Mouse (Mus musculus) right cerebral cortex, adult 18-20 months (tissue): ENCODE data around the gene Klhl32.
"Not testable (repeated sequence)": the region's sequence is repeated elsewhere in the genome, so short reads cannot be mapped to it uniquely, and the experiment has no call there.

Experiments
- DNase-seq: peaks from one replicate; pipeline ENCODE4 v3.0.0; 2022; ENCODE audit warnings: mixed read lengths

The Klhl32 gene

DNA sequence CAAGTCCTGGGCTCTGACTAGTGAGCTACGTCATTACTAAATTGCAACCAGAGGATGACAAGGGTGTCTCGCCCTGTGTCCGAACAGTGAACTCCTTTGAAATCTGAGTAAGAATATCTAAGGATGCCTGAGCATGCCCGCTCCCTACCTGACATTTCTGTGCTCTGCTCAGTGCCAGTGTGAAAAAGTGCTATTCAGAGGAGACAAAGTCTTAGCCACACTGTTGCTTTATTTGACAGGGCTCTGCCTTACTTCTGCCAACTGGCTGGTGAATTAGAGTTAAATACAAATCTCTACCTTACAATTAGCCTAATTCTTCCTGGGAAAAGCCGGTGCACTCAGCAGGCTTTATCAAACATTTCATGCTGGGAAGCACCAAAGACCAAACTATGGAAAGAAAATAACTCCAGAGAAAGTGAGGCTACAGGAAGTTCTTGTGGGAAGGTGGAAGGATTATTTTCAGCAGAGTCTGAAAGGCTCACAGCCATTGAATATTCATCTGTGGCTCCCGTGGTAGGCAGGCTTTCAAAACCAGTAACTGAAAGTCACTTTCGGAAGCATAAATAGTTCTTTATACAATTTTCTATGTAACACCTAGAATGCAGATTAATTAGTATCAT is 57.1 kb downstream of the Klhl32 start:
- DNase-seq, result no peak

DNA sequence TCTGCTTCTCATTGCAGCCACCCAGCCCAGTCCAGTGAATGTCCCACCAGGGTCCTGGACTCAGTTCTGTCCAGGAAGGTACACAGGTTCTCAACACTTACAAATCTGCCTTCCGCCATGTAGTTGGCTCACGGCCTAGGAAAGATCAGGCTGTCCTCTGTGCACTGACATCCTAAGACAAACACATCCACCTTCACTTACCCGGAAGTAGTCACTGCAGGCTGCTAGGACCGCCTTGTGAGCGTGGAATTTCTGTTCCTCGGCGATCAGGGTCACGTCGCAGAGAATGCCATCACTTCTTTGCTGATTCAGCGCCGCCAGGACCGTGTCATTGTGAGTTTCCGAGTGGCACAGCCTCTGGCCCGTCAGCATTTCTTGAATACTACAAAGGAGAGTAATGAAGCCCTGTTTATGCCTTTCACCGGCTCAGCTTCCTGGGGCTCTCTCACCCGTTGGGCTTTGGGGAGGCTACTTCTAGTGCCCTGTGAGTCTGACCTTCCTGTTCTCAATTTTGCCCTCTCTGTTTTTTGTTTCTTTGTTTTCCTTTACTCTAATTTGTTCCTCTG is 58.4 kb downstream of the Klhl32 start:
- DNase-seq, result no peak

DNA sequence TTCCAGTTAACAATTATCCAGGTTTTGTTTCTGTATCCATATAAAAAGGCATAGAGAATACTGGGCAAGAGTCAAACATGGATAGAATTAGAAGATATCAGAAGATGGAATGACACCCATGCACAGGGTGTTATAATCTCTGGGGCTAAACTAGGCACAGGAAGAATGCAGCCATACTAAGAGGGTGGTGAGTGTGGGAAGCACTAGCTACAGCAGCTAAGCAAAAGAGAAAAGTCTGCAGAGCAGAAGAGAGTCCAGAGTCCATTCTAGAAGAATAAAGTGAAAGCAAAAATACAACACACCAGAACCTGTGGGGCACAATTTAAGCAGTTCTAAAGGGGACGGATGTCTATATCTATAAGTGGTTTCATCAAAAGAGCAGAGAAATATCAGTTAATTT is 61.6 kb downstream of the Klhl32 start:
- DNase-seq, result no peak

DNA sequence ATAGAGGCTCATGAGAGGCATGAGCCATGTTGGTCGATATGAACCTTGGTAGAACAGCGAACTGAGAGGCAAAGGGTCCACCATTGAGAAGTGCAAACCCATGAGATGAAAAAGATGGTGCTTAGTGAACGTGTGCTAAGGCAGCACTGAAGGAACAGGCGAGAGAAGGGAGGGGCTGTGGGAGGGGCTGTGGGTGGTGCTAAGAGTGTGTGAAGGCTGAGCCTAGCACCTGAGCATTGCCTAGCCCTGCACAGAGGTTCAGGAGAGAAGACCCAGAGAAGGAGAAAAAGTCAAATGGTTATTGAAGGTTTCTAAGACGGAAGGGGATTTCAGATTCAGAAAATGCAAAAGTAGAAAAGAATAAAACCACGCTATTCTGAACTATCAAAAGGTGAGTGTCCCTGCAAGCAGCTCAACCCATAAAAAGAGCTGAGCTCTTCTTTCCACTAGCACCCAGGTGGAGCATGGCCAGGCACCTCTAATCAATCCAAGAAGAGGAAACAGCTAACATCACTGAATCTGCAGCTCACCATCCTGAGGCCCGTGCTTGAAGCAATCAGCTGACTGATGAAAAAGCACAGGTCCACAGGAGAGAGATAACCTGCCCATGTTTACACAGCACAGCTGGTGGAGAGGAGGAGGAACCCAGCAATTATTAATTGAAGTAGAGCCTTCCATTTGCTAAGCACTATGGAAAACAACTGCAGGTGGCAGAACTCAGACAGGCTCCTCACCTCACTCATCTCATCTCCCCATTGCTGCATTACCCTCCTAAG is 65.0 kb downstream of the Klhl32 start:
- DNase-seq, result no peak

DNA sequence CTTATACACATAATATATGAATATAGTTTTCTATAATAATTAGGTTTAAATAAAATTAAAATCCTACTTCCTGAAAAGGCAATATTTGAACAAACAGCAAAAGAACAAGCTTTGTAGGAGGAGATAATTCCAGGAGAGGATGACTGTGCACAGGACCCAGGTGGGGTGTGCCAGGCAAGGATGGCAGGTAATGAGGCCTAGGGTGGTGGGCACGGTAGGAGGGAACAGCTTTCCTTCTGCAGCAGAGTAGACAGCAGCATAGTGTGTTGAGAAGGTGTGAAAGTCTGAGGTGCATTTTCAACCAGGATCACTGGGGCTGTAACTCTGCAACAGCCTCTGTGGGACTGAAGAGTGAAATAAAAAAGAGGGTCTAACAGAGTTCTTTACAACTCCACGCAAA is 85.0 kb downstream of the Klhl32 start:
- DNase-seq, result no peak

DNA sequence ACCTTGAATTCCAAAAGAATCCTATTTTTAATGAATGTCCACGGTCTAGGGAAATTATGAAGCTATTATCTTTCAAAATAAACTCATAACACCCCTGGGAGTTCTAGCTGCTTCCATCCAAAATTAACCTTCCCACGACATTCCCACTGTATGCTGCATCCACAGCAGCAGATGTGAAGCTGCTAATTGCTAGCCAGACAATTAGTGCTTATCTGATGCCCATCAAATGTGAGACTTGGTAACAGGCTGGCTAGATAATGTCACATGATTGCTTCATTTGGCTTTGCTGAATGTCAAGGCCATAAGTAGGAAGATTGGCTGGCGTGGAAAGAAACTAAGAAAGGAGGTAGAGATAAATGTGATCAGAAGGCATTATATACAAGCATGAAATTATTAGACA is 85.5 kb downstream of the Klhl32 start:
- no peak for DNase-seq

DNA sequence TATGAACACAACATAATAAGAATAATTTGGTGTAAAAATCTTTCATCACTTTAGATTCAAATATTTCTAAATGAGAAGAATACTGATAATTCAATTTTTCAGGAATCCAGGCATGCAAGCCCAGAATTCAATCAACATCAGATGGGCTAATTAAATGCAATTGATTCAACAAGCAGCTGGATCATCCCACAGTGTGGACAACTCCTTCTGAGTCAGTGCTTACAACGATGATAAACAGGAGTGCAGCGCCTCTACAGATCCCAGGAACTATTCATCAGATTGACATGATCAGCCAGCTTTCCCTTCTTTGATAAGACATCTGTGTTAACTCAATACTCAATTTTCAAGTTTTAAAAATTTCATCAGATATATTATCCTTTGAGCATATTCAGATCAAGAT is 86.4 kb downstream of the Klhl32 start:
- no peak for DNase-seq

DNA sequence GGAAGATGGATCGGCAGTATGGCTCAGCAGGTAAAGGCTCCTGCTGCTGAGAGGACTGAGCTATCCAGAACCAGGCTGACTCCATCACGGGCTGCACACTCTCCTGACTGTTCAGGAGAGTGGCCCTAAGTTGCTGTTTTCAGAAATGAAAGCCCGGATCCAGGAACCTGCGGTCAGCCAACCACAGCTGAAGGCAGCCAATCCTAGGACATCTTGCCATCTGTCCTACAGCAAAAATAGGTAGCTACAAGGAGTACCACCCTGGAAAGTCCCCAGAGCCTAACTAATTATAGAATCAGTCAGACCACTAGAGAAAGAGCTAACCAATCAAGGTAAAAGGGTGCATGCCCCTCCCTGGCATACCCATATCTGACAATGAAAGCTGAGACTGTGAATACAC is 87.5 kb downstream of the Klhl32 start:
- no peak for DNase-seq

DNA sequence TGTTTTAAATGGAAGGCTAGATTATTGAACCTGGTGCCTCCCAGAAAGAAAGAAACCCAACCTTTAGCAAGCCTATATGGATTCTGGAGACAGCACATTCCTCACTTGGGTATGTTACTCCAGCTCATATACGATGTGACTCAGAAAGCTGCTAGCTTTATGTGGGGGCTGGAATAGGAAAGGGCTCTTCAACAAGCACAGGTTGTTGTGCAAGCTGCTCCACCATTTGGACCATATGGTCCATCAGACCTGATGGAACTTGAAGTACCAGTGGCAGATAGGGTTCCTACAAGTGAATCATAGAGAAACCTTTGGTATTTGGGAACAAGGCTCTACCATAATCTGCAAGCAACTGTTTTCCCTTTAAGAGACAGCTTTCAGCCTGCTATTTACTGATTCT is 92.0 kb downstream of the Klhl32 start:
- DNase-seq, result peak; percentile 15

DNA sequence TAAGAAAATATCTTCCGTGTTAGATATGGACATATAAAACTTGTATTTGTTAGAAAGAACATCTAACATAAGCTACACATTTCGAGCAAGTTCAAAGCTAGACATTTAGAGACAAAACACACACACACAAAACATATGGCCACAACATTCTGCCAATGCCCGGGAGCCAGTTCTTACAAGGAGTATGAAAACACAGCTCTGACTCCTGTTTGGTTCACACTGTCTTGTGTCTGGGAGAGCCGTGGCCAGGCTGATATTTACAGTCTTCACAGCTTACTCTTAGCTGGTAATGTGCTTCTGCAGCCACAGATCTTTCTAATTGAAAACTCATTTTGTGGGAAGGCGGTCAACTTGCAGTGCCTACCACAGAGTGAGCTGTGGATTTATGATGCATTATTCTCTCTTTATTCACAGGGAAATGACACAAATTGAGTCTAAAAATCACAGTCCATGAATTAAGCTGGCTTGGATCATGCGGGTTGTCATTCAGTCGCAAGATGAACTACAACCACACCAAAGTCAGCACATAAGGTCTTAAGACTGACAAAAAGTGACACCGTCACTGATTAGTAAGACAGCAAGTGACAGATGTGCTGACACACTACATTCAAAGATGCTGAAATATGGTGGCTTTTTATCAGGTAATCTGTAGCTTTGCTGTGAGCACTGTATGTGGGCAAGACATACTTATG is 98.3 kb downstream of the Klhl32 start:
- no peak for DNase-seq

DNA sequence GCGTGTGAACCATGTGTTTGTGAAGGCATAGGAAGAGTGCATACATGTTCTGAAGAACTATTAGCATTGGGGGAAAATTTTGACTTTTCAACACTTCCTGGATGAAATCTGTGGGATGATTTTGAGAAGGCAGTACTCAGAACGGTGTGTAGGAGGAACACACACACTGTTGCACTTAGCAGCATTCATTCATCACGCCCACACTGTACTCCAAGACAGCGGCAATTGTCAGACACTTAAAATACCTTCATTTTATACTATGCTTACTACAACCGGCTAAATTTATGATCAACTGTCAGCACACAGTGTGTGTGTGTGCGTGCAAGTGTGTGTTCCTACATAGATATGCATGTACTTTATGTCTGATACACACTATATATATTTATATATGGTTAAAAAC is 113.8 kb downstream of the Klhl32 start:
- DNase-seq, result peak; percentile 73

DNA sequence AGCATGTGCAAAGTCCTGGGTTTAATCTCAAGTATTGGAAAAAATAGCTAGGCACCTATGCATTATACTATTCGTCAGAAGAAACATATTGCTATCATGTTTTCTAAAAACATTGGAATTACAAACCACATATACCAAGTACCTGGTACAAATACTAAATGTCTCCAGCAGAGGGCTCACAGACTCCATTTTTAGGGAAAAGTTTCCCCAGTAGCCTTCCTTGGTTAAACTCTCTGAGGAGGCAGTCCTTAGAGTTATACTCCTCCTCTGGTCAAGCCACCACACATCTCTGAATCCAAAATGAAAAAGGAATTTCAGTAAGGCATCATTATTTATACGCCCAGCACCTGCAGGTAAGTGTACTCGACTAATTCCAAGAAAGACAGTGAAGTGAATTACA is 130.1 kb downstream of the Klhl32 start:
- DNase-seq, result peak; percentile 66

DNA sequence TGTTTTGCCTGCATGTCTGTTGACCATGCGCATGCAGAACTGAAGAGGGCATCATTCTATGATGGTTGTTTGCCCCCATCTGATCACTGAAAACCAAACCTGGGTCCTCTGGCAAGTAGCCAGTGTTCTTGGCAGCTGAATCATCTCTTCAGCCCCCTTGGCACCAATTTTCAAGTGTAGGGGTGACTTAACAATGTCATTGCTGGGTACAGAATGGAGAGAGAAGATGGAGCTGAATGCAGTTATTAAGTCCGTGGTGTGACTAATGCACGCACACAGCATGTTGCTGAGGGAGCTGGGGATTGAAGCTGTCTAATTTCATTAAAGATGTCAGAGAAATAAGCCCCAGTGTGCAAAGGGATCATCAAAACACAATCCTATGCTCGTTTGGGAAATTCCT is 135.4 kb downstream of the Klhl32 start:
- no peak for DNase-seq

DNA sequence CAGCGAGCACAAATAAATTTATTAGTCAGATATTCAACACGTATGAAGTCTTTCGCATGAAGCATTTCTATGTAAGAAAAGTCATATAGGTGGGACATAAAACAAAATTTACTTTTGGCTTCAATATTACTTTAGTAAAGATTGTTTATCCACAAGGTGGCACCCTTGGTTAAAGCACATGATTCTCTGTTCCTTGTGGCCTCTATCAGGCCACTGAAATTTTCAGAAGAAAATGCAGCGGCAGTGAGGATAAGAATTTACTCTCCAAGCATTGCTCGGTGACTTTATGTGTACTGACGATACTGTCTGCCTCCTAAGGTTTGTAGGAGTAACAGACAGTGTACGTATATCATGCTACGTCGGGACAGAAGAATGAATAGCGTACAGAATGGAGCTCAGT is 136.6 kb downstream of the Klhl32 start:
- DNase-seq, result no peak

DNA sequence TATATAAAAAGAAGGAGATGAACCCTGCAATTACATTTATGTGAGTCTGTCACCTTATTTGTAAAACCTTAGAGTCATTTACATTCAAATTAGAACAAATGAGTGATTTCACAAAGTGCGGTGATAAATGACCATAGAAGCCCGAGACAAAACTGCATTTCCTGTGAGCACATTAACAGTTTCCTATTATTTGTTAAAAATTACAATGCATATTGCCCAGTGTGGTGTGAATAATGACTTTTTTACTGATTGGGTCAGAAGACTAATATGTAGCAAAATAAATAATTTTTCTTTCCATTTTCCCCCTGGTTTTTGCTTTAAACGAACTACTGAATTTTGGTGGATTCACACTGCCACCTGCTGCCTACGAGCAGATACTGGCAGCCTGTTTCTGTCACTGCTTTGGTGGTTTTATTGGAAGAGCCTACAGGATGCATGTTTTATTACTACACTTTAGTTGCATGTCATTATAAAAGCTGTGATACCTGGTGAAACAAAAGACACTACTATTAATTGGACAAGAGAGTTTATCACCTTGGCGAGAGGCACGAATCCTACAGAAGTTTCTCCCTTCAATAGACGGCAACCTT is 152.3 kb downstream of the Klhl32 start:
- peak; percentile 29 for DNase-seq

DNA sequence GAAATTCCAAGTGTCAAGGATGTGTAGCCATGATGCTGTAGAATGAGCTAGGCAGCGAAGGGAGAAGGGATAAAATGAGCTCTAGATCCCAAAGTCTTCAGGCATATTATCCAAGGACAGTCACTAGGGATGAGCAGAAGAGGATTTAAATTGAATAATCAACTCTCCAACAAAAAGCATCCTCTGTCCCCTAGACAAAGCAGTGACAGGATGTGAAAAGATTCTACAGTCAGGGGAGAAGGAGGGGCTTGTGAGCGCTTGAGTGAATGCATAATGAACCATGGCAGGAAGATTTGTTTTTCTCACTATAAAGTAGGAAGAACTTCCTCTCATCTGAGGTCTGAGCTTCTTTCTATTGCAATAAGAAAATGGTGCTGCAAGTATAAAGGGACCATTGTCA is 170.8 kb downstream of the Klhl32 start:
- DNase-seq, result no peak

DNA sequence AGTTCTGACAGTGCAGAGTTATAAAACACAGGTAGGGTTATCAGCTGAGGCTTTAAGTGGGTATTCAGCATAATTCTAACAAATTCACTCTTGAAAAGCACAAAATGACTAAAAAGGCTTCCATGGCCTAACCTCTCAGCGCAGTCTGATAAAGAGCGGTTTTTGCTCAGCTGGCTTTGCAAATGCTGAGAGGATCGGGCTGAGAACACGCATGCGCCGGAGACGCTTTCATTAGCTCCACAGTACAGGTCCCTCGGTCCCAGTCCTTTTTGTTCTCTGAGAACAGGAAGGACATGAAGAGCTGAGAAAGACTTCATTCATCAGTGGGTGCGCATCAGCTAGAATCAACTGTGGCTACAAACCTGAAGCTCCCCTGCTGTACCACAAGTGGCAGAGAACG is 180.9 kb downstream of the Klhl32 start:
- DNase-seq, result peak; percentile 17

DNA sequence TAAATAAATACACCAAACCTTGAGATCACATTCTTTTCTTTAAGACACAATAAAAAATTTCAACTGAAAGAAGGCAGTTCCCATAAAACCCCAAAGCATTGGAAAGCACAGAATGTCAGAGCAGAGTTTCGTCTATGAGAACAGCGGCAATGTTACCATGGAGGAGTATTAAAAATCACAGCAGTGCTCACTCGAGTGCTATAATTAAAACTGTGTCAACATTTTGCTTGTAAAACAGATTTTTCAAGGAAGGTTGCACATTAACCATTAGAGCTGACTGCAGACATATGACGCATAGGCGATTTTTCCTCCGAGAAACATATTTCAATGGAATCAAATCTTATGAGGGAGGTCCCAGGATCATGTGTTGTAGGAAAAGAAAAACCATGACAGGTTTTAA is 191.7 kb downstream of the Klhl32 start:
- DNase-seq, result no peak

DNA sequence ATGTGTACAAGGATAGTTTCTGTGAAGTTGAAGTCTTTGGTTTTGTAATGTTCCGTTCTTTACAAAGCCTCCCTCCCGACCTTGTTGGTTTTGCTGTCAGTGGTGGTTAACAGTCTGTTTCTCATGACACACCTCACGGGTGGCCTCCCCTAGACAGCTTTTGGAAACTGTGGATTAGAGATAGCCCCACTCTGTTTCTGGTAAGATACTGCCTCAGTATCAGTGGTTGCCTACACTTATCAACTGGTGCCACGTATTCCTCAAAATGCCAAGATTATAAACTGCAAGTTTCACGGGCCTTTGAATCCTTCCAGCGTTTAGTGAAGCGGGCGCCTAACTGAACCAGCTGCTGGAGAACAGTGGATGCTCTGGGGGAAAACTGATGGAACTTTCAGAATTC is 206.2 kb downstream of the Klhl32 start:
- not testable (repeated sequence) for DNase-seq

DNA sequence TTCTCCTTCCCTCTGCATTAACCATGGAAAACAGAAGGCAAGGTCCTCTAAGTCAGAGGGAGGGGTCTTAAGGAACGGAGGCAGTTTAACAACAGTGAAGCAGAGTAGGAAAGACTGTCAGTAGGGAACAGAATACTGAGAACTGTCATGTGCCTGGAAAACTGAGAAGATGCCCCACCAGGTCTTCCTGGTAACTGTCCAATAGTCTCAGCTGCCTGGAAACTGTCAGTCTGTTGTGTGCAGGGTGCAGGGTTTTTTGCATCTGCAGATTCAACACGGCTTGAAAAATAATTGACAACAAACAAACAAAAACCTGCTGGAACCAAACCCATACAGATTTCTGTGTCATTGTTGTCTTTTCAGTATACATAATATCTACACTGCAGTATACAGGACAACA is 208.6 kb downstream of the Klhl32 start:
- DNase-seq, result no peak

DNA sequence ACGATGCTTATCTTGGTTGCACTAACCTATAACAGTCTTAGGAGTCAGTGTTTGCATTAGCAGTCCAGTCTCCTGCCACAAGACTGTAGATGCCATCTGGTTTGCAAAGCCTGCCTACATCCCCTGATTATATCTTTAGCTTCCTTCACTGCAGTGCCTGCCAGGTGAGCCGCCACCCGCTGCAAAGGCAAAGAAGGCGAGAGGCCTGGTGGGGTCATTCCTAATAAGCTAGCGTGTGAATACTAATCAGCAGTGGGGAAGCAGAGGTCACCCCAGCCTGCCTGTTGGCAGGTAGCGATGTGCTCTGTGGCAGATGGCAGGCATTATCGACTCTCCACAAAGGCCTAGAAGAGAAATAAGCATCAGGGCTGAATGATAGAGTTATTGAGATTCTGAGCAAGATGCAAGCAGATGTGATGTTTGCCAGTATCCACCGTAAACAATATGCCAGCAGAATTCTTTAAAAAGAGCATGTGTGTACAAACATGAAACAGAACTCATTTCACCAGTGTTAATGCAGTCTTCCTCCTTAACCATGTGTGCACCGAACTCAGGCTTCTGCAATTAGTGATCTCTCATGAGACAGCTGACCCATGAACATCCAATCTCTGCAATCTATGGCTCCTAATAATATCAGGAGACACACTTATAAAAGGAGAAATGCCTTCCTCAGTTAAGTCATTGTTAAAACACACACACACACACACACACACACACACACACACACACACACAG is 219.6 kb downstream of the Klhl32 start:
- DNase-seq, result peak; percentile 8

DNA sequence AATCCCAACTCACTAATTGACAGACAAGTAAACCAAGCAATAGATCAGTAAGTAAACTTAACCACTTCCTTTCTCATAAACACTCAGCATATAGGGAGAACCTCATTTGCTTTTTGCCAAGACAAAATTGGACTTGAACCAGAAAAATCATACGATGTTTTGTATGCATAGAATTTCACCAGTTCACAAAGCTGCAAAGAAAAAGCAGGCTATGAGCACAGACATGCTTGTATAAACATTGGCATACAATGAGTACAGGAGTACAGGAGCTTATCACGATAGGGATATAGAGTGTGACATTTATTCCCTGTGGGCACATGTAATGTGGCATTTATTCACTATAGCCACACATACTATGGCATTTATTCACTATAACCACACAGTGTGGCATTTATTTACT is 220.5 kb downstream of the Klhl32 start:
- DNase-seq, result no peak

DNA sequence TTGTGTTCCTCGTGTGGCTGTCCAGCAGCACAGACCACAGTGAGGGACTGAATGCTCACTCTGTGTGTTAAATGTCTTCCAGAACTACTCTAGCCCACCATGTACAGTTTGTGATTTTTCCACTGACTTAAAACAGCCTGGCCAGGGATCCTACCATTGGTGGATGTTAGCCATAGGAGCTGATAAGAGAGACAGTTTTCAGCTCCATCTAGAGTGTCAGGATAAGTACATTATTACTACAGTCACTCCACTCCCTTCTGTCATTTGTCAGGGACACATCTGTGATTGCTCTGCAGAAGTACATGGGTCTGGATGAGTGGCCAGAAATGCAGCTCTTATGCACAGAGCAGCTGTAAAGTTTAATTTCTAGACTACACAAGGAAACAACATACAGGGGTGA is 223.1 kb downstream of the Klhl32 start:
- DNase-seq, result no peak
